Mouse (Mus musculus): ENCODE measurements at regions not wholly inside any gene's neighbourhood (a gene's known extent, or its start where the extent isn't known, plus 50 kb on each side); places are given as distances from the start of the nearest gene placed in this dataset.

- no peak for DNase-seq (ENCODE audit: extremely low spot score, low read depth, low spot score)
Measured at GRCm38 (mm10) chr7:133521936-133522335, 80.0 kb downstream of the Tex36 start.

DNA sequence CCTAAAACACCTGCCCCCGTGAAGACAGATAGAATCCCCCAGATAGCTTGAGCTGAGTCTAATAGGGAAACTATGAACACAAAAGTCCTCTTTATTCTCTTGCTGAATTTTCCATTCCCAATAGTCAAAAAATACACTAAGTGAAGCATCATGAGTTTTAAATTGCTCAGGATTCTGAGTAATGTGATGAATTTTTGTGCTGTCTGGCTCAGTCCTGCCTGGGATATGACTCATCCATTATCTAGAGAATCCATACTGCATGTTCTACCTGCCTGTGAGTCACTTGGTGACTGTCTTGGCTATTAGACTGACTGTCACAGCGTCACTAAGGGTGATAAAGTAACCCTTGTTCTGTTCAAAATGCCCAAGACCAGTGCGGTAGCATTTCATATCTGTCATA is 83.0 kb downstream of the Tex36 start:
- DNase-seq (ENCODE audit: extremely low spot score, low read depth, low spot score) = no peak

- no peak for DNase-seq (ENCODE audit: extremely low spot score, low read depth, low spot score)
Measured at GRCm38 (mm10) chr7:133517576-133517975, 84.4 kb downstream of the Tex36 start.

DNA sequence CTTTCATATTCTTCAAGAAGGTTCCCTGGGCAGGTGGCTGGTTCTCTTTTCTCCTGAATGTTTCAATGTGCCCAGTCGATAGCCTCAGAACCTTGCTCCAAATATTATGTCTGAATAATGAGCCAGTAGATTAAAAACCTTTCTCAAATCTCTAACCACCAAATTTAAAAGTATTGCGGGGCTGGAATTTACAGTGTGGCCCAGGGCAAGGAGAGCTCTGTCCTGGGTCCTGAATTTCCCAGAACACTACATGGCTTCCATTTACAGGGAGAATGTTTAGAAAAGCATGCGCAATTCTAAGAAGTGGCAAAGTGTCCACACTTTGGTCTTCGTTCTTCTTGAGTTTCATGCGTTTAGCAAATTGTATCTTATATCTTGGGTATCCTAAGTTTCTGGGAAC is 91.0 kb downstream of the Tex36 start:
- no peak for DNase-seq (ENCODE audit: extremely low spot score, low read depth, low spot score)

GRCm38 (mm10) chr7:133509486-133509885 is 92.5 kb downstream of the Tex36 start:
- no peak for DNase-seq (ENCODE audit: extremely low spot score, low read depth, low spot score)

GRCm38 (mm10) chr7:133508370-133509012 is 93.5 kb downstream of the Tex36 start:
- no peak for DNase-seq (ENCODE audit: extremely low spot score, low read depth, low spot score)

- DNase-seq (ENCODE audit: extremely low spot score, low read depth, low spot score) = no peak
Measured at GRCm38 (mm10) chr7:133505628-133506027, 96.3 kb downstream of the Tex36 start.

DNA sequence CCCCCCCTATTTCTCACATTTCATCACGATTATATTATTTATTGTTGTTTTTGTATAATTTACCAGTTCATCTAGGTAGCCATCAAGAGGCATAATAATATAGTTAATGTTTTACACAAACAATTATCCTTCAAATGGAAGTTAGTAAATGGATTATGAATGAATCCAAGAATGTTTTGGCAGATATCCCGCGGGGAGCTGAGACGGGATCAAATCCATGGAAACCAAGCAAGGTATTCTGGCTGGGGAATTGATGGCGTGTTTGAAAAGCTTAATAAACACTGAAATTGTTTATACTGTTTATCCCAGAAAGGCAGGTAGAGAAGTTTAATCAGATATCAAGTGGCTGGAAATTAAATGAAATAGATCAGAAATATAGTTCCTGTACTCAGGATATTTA is 98.0 kb downstream of the Tex36 start:
- DNase-seq (ENCODE audit: extremely low spot score, low read depth, low spot score) = no peak

GRCm38 (mm10) chr7:133502731-133503130 is 99.2 kb downstream of the Tex36 start:
- no peak for DNase-seq (ENCODE audit: extremely low spot score, low read depth, low spot score)

- no peak for DNase-seq (ENCODE audit: extremely low spot score, low read depth, low spot score)
Measured at GRCm38 (mm10) chr7:133497551-133497950, 104.4 kb downstream of the Tex36 start.

- no peak for DNase-seq (ENCODE audit: extremely low spot score, low read depth, low spot score)
Measured at GRCm38 (mm10) chr7:133494982-133495550, 106.9 kb downstream of the Tex36 start.

- DNase-seq (ENCODE audit: extremely low spot score, low read depth, low spot score) = no peak
Measured at GRCm38 (mm10) chr7:133494256-133494981, 107.5 kb downstream of the Tex36 start.

- no peak for DNase-seq (ENCODE audit: extremely low spot score, low read depth, low spot score)
Measured at GRCm38 (mm10) chr7:133492626-133493025, 109.3 kb downstream of the Tex36 start.

DNA sequence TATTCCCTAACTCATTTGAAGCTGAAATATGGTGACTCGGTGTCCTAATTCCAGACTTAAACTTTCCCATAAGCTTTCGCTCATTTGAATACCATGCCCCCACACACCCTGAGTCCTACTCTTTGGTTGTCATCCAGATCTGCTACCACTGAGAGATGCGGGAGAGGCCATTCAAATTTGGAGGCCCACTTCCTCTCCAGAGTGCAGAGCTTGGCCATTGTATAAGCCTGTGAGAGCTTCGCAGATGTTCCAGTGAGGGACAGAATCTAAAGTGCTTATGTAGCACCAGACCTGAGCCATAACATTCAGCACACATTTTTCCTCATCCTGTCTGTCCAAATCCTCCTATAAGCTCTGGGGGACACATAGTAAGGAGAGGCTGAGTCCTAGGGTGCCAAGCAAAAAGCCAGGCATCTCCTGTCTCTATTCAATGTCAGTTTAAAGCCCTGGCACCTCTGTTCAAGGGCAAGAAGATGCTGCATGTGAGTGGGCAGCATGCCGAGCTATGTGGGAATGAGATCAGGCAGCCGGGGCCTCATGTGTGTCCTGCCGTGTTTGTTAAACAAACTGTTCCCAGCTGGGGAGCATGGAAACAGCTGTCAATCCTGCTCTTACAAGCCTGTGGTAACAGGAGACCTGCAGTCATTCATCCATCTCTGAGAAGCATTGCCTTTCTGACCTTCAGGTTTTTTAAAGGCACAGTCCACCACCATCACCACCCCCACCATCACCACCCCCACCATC is 113.9 kb downstream of the Tex36 start:
- no peak for DNase-seq (ENCODE audit: extremely low spot score, low read depth, low spot score)

DNA sequence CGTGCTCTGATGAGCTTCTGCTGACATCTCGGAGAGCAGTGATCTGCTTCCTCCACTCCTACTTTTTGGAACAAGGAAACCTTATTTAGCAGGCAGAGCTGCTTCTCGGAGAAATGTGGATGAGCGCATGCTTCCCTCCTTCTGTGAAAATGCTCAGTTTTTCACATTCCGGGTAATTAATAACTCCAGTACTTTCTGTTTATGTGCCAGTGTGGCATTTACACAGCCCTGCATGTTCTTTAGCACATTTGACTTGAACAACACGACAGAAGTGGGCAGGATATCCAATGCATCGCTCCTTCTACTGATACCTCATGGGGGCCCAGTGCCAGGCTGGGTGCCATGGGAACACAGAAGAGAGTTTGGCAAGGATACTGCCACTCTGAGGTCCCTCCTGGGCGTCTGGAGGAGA is 117.5 kb downstream of the Tex36 start:
- no peak for DNase-seq (ENCODE audit: extremely low spot score, low read depth, low spot score)

- DNase-seq (ENCODE audit: extremely low spot score, low read depth, low spot score) = no peak
Measured at GRCm38 (mm10) chr7:133481529-133481928, 120.4 kb downstream of the Tex36 start.

GRCm38 (mm10) chr7:133479679-133480078 is 122.3 kb downstream of the Tex36 start:
- DNase-seq (ENCODE audit: extremely low spot score, low read depth, low spot score) = no peak

- DNase-seq (ENCODE audit: extremely low spot score, low read depth, low spot score) = no peak
Measured at GRCm38 (mm10) chr7:133477933-133478332, 124.0 kb downstream of the Tex36 start.

GRCm38 (mm10) chr7:133477221-133477620 is 124.7 kb downstream of the Tex36 start:
- no peak for DNase-seq (ENCODE audit: extremely low spot score, low read depth, low spot score)

DNA sequence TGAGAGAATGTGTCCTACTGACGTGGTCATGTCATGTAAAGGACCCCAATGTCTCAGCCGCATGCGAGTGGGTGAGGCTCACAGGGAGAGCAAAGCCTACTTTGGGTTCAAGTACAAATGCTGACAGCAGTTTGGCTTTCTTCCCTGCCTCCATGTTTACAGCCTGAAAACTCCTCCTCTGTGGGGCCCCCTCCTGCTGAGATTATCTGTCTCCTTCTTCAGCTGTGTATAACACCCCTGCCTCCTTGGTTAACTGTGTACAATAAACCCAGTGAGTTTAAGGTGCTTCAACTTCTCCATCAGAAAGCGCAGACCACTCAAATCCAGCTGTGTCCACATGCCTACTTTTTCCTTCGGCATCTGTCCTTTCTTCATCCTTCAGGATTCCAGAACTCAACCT is 130.3 kb downstream of the Tex36 start:
- DNase-seq (ENCODE audit: extremely low spot score, low read depth, low spot score) = no peak

GRCm38 (mm10) chr7:133470620-133470958 is 131.4 kb downstream of the Tex36 start:
- no peak for DNase-seq (ENCODE audit: extremely low spot score, low read depth, low spot score)

All from hindlimb bud, embryonic 11.5 days (tissue).